Mouse (Mus musculus): ENCODE data around the gene Ppef2.

DNA sequence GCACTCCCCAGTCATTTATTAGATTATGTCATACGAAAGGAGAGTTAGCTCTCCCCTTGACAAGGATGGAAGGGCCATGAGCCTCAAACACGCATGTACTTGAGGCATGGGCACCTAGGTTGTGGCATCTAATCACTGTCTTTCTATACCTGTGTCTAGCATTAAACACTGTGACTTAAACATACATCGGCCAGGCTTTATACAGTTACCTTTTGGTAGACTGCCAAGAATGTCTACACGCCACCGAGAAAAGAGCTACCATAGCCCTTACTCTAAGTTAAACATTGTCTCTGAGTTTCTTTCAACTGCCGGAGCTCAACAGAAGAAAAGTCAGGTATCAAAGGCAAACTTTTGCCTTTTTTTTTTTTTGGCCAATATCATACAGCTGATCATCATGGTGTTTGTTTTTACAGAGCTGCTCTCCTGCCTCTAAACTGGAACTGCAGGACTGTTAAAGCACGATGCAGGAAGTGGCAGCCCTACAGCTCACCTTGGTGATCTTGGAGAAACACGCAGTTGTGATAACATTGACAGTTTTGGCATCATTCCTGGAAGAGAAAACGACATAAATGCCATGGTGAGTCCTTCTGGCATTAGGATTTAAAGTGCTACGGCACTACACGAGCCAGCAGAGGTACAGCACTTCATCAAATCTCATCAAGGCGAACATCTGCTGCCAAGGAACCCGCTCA, 46.2 kb upstream of the Ppef2 start:
- no peak for TF ChIP-seq GATA1 (IDR thresholded peaks at IDR 0.05; ENCODE audit: borderline replicate concordance, low read length)
- no peak for TF ChIP-seq FLI1 (IDR thresholded peaks at IDR 0.05; ENCODE audit: low read length)
